Mouse (Mus musculus): Measurements from ENCODE around the gene Epb41l1.

GRCm38 (mm10) chr2:156441909-156442308, 21.2 kb downstream of the Epb41l1 start:
- TF ChIP-seq CTCF (IDR thresholded peaks at IDR 0.05; ENCODE audit: extremely low read depth, insufficient read length, insufficient replicate concordance, low read depth, low read length) (no peak), POLR2A (IDR thresholded peaks at IDR 0.05; ENCODE audit: low read depth, low read length) (no peak)

Data from small intestine, adult 2 months (tissue).